Mouse (Mus musculus) heart, embryonic 11.5 days (tissue): ENCODE measurements around the gene Nploc4. TPM values are rescaled to one million over a fixed set of nuclear protein-coding genes. Genes with fewer than 3 reads are reported as not detected.

Experiments
- ATAC-seq: fragments of 200-750 bp; cut with Nextera tagmentation; replicated peaks from 2 replicates; pipeline ENCODE4 v1.8.0; 2017; ENCODE audit warnings: moderate library complexity; ENCODE audit not compliant: insufficient number of reproducible peaks, low FRiP score, low TSS enrichment
- H3K27ac ChIP-seq: fragments of 300-500 bp; sonication (generic); 2 replicates; pipeline ENCODE4 v1.5.1; 2014; ENCODE audit warnings: mild to moderate bottlenecking, low read depth, low read length
- H3K27me3 ChIP-seq: fragments of 300-500 bp; sonication (generic); 2 replicates; pipeline ENCODE4 v1.6.1; 2014; ENCODE audit warnings: mild to moderate bottlenecking, low read length, mixed read lengths; ENCODE audit not compliant: control insufficient read depth, insufficient read depth
- H3K36me3 ChIP-seq: fragments of 300-500 bp; sonication (generic); 2 replicates; pipeline ENCODE4 v1.6.1; 2014; ENCODE audit warnings: mild to moderate bottlenecking, low read length, moderate library complexity, mixed read lengths; ENCODE audit not compliant: control insufficient read depth, insufficient read depth
- H3K4me1 ChIP-seq: fragments of 300-500 bp; sonication (generic); 2 replicates; pipeline ENCODE4 v1.6.1; 2014; ENCODE audit warnings: low read length; ENCODE audit not compliant: control insufficient read depth, insufficient read depth
- H3K4me2 ChIP-seq: fragments of 300-500 bp; sonication (generic); 2 replicates; pipeline ENCODE4 v1.6.1; 2014; ENCODE audit warnings: mild to moderate bottlenecking, moderate library complexity
- H3K4me3 ChIP-seq: fragments of 300-500 bp; sonication (generic); 2 replicates; pipeline ENCODE4 v1.5.1; 2014; ENCODE audit warnings: low read depth, low read length
- H3K9ac ChIP-seq: fragments of 300-500 bp; sonication (generic); 2 replicates; pipeline ENCODE4 v1.6.1; 2014; ENCODE audit warnings: mild to moderate bottlenecking, low read depth, low read length, moderate library complexity
- H3K9me3 ChIP-seq: fragments of 300-500 bp; sonication (generic); replicated peaks from 2 replicates; pipeline ENCODE4 v1.6.1; 2016; ENCODE audit warnings: low read length; ENCODE audit not compliant: control insufficient read depth
- WGBS: fragments of 180-500 bp; shearing (Covaris S2); extraction: QIAGEN DNeasy Blood & Tissue Kit; methylation state at CpG from one replicate; pipeline ENCODE4 v1.1.7; 2014; ENCODE audit not compliant: insufficient replicate concordance; 5-methylcytosine and 5-hydroxymethylcytosine counted together
- polyA plus RNA-seq: library from polyadenylated mRNA; unstranded; fragments of >200 nt; fragmentation: Nextera tagmentation; extraction: Ambion mirVana; gene quantifications from 2 replicates; pipeline ENCODE4 v1.2.1, GENCODE M21; 2014

Nploc4 gene
- polyA plus RNA-seq, 1 experiment from 2014 or later: 31.0 TPM

GRCm38 (mm10) chr11:120345067-120345681 is 92.3 kb downstream of the Nploc4 start:
- Histone ChIP-seq H3K27me3 (no peaks in the 10 kb centered on the region), H3K36me3 (peaks cover 2% of the 10 kb centered on the region; the same call in 1 of the 2 replicates), H3K4me2 (peak overlapping the region; percentile 41), H3K4me3 (peak overlapping the region; percentile 2), H3K4me1 (no peaks in the 10 kb centered on the region; the same call in 1 of the 2 replicates), H3K9ac (peak overlapping the region; percentile 31), H3K27ac (peak overlapping the region; percentile 16), H3K9me3 (no peaks in the 10 kb centered on the region)
- 14% methylated on average over 1 of the region's 1 CpGs for WGBS
- no peak for ATAC-seq

GRCm38 (mm10) chr11:120344310-120344920 is 93.1 kb downstream of the Nploc4 start:
- H3K36me3 ChIP-seq: peaks cover 2% of the 10 kb centered on the region; the same call in 1 of the 2 replicates
- H3K4me3 ChIP-seq: no peak overlapping the region
- H3K4me2 ChIP-seq: no peak overlapping the region
- H3K27ac ChIP-seq: no peak overlapping the region
- 48% methylated on average over 5 of the region's 5 CpGs for WGBS
- H3K9me3 ChIP-seq: no peaks in the 10 kb centered on the region
- no peak for ATAC-seq
- H3K4me1 ChIP-seq: no peaks in the 10 kb centered on the region
- H3K9ac ChIP-seq: no peak overlapping the region
- H3K27me3 ChIP-seq: no peaks in the 10 kb centered on the region

- Histone ChIP-seq H3K4me1 (no peaks in the 10 kb centered on the region), H3K9me3 (no peaks in the 10 kb centered on the region), H3K27ac (no peak overlapping the region), H3K27me3 (no peaks in the 10 kb centered on the region), H3K4me2 (no peak overlapping the region), H3K9ac (no peak overlapping the region), H3K36me3 (peaks cover 2% of the 10 kb centered on the region; the same call in 1 of the 2 replicates), H3K4me3 (no peak overlapping the region)
- 61% methylated on average over 5 of the region's 5 CpGs for WGBS
- ATAC-seq: no peak
Observed at GRCm38 (mm10) chr11:120343519-120344309, 93.8 kb downstream of the Nploc4 start.

GRCm38 (mm10) chr11:120342656-120343160 is 94.8 kb downstream of the Nploc4 start:
- no peaks in the 10 kb centered on the region for H3K27me3 ChIP-seq
- no peaks in the 10 kb centered on the region for H3K9me3 ChIP-seq
- H3K4me1 ChIP-seq: no peaks in the 10 kb centered on the region
- peaks cover 2% of the 10 kb centered on the region; the same call in 1 of the 2 replicates for H3K36me3 ChIP-seq
- H3K27ac ChIP-seq: no peak overlapping the region
- H3K4me2 ChIP-seq: no peak overlapping the region
- no peak for ATAC-seq
- H3K4me3 ChIP-seq: no peak overlapping the region
- H3K9ac ChIP-seq: no peak overlapping the region
- 88% methylated on average over 5 of the region's 5 CpGs for WGBS

GRCm38 (mm10) chr11:120341661-120342060 is 95.8 kb downstream of the Nploc4 start:
- no peak overlapping the region for H3K9ac ChIP-seq
- no peak overlapping the region for H3K27ac ChIP-seq
- no peaks in the 10 kb centered on the region for H3K4me1 ChIP-seq
- no peak for ATAC-seq
- no peak overlapping the region for H3K4me3 ChIP-seq
- H3K36me3 ChIP-seq: no peaks in the 10 kb centered on the region
- no peaks in the 10 kb centered on the region for H3K9me3 ChIP-seq
- no peaks in the 10 kb centered on the region for H3K27me3 ChIP-seq
- WGBS: 91% methylated on average over 4 of the region's 4 CpGs
- no peak overlapping the region for H3K4me2 ChIP-seq

- Histone ChIP-seq H3K27ac (no peak overlapping the region), H3K36me3 (no peaks in the 10 kb centered on the region), H3K4me2 (no peak overlapping the region), H3K4me1 (no peaks in the 10 kb centered on the region), H3K4me3 (no peak overlapping the region), H3K27me3 (no peaks in the 10 kb centered on the region), H3K9me3 (no peaks in the 10 kb centered on the region), H3K9ac (no peak overlapping the region)
- 77% methylated on average over 10 of the region's 10 CpGs for WGBS
- ATAC-seq: no peak
Observed at GRCm38 (mm10) chr11:120339978-120340513, 97.5 kb downstream of the Nploc4 start.

GRCm38 (mm10) chr11:120338786-120339185 is 98.7 kb downstream of the Nploc4 start:
- Histone ChIP-seq H3K27ac (no peak overlapping the region), H3K4me1 (no peaks in the 10 kb centered on the region), H3K4me3 (no peak overlapping the region), H3K9me3 (no peaks in the 10 kb centered on the region), H3K27me3 (no peaks in the 10 kb centered on the region), H3K36me3 (no peaks in the 10 kb centered on the region), H3K9ac (no peak overlapping the region), H3K4me2 (no peak overlapping the region)
- ATAC-seq: no peak
- WGBS: 70% methylated on average over 3 of the region's 3 CpGs

- Histone ChIP-seq H3K4me2 (no peak overlapping the region), H3K4me1 (no peaks in the 10 kb centered on the region), H3K9ac (no peak overlapping the region), H3K27ac (no peak overlapping the region), H3K27me3 (no peaks in the 10 kb centered on the region), H3K4me3 (no peak overlapping the region), H3K9me3 (no peaks in the 10 kb centered on the region), H3K36me3 (no peaks in the 10 kb centered on the region)
- no peak for ATAC-seq
- WGBS: 33% methylated on average over 2 of the region's 2 CpGs
Observed at GRCm38 (mm10) chr11:120337447-120337846, 100.1 kb downstream of the Nploc4 start.
